Mouse (Mus musculus): ENCODE results near the gene Hat1.
"Not testable (repeated sequence)": the region's sequence is repeated elsewhere in the genome, so short reads cannot be mapped to it uniquely, and the experiment has no call there.

Hat1 gene

DNA sequence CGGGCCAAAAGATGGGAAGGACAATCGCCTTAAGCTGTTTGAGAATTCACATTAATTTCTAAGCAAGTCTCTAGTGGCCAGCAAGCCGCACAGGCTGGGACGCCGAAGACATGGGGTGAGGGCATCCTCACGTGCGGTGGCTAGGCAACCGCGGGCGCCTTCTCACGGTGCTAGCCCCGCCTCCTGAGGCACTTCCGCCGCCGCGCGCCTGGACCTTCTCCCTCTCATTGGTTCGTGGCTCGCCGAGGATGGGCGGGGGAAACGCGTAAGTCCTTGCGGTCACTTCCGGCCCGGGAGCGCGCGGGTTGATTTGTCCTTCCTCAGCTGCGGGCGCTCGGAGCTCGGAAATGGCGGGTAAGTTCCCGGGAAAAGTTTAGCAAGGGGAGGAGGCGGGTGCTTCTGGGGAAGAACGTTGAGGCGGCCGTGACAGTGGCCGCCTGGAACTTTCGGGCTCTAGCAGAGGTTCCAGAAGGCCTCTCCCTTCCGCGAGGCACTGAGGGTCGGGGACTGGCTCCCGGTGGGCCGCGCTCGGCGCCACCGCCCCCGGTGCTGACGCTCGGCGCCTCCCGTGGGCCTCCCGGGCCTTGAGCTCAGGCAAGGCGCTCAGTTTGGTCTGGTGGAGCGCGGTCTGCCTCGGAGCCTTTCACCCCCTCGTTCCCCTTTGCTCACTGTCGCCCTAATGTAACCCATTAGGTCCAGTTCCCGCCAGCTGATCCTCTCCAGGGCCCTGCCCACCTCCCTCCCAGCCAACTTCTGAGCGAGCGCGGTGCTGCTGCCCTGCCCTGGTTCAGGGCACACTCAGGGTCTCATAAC, at the start of gene Hat1:
Gene Hat1, plus strand, starts transcription at position 8 of the 813 bp plus-strand sequence.
- peak; percentile 96 for DNase-seq (ENCODE audit: low read depth, low spot score)

DNA sequence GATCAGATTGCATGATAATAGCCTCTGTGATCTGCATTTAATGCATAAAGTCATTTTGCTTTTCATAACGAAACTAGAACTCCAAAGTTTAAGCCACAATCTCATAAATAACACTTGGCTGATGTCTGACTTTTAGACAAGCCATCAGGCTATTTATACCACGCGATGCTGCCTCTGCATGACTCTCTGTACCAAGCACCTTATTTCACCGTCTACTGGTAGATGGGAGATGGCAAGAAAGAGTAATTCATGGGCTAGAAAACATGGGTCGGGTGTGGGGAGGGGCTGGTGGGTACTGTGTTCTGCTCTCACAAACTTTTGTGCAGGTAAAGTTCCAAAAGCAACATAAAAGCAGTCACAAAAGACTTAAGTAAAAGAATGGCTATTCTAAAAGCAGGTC, 48.6 kb upstream of the Hat1 start:
- no peak for DNase-seq (ENCODE audit: low read depth, low spot score)

DNA sequence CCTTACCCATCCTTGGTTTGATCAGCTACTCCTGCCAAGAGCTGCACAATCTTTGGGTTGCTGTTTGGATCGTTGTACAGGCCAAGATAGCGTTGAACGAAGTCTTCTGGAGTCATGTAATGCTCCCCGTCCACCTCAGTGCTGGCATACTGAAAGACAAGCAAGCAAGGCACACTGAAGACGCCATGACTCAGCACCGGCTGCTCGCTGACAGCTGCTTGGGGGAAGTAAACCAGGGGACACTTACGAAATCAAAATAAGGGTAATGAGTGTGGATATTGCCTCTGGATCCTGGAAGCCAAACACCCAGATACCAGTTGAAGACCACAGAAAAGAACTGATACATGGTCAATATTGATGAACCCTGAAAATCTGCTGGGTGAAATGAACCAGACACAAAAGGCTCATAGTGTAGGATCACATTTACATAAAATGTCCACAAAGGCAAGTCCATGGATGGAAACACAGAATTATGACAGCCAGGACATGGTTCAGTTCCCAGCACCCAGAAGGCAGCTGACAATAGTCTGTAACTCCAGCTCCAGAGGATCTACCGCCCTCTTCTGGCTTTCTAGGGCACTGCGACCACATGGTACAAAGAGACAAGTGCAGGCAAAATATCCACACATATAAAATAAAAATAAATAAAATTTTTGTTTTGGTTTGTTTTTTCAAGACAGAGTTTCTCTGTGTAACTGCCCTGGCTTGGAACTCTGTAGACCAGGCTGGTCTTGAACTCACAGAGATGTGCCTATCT, 44.7 kb upstream of the Hat1 start:
- DNase-seq (ENCODE audit: low read depth, low spot score), result no peak

DNA sequence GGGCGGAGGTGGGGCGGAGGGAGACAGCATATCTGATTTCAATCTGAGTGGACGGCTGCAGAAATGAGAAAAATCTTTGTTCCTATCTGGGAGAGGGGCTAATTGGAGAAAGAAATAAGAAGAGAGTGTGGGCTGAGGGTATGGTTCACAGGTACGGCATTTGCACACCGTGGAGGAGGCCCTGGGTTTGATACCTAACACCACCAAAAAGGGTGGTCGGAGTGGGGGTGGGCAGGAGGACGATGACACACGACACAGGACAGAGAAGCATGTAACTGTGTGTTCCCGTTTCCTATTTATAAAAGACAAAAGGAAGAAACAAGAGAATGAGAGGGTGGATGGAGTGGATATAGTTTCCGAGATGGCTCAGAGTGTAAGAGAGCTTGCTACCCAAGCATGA, 41.6 kb upstream of the Hat1 start:
- DNase-seq (ENCODE audit: low read depth, low spot score), result no peak

DNA sequence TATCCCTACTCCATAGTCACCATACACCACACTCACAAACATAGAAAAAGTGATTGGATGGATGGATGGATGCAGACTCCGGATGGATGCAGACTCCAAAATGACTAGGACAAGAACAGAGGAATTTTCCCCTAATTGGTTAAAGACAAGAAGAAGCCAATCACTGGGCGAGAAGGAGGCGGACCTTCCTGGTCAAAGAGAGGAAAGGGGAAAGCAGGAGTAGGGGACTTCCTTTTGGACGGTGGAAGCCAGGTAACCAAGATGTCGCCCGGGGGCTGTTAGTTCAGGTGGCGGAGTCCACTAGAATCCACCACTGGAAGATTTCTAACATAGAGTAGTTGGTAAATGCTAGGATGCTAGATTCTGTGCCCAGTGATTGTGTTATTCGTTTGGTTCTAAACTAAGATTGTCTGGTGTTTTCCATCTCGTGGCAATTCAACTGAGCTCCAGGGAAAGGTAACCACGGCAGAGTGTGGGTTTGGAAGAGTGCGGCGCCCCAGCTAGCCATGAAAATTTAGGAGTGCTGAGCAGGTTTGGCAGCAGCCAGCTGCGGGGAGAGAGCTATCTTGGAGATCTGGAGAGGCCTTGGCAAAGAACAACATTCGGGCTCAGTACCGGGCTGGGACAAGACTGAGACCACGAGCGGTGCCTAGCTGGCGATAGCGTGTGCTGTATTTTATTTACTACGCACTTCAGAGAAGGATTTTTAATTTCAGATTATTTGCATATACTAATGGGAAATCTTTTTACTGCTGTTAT, 40.8 kb upstream of the Hat1 start:
- DNase-seq (ENCODE audit: low read depth, low spot score), result peak; percentile 90

DNA sequence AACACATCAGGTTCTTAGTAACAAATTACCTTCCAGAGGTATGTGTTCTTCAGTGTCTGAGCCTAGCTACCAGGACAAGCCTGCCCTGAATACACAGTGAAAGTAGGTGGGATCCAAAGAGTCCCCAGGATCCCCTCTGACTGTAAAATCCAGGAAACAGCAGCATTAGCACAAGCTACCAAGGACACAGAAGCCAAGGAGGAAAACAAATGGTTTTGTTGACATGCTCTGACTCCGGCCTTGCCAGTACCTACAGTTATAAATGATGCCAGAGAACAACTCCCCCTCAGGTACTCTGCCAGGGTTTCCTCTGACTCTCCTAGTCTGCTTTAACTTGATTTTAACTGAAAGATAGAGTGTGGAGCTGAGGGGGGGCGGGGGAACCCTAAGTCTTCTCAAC, 39.2 kb upstream of the Hat1 start:
- peak; percentile 56 for DNase-seq (ENCODE audit: low read depth, low spot score)

DNA sequence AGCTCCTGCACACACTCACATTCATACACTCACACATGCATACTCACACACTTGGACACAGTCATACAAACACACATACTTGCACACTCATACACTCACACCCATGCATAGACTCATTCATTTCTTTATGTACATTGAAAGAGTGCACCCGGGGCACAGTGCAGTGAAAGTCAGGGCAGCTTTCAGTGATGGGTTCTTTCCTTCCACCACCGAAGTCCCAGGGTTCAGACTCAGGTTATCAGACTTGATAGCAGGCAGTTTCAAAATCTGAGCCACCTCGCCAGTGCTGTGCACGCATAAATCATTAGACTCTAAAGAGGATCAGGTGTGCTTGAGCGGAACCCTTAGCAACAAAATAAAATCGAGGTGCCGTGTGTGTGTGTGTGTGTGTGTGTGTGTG, 38.6 kb upstream of the Hat1 start:
- DNase-seq (ENCODE audit: low read depth, low spot score), result no peak

DNA sequence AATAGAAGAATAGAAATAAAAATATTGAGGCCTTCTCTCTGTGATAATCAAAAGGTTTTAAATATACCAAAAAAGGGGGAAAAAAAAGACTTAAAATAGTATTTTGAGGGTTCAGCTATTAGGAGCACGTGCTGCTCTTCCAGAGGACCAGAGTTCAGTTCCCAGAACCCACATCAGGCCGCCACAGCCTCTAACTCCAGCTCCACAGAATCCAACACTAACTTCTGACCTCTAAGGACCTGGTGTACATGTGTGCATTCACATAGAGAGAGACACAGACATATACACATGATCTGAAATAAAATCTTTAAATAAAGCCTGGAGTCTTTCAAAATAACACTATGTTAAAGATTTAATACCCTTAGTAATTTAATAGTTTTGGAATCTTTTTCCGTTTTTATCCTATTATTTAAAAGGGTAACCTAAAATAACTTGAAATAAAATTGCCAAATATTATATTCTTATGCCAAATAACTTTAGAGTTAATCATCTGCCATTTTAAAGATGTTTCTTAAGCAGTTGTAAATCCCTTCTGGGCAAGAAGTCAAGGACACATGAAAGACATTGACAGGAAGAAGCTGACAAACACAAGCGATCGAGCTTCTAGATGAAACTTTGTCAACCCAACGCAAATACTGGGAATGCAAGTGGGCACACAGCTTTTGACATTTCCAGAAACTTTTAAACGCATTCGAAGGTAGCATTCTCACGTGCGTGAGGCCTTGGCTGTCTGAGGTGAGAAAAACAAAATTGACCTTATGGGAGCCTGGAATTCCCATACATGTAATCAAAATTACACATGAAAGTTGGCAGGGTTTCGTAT, 37.6 kb upstream of the Hat1 start:
- peak; percentile 58 for DNase-seq (ENCODE audit: low read depth, low spot score)

DNA sequence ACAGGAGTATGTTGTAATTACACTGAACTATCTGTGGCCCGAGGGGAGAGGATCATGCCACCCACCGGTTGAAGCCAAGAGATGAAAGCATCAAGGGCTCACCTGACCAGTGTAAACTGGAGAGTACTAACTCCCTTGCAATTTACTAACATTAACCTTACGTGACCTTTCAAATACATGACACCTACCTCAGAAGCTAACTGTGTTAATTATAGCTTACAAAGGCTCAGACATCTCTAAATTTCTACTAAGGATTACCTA, 37.1 kb upstream of the Hat1 start:
- DNase-seq (ENCODE audit: low read depth, low spot score), result peak; percentile 67

DNA sequence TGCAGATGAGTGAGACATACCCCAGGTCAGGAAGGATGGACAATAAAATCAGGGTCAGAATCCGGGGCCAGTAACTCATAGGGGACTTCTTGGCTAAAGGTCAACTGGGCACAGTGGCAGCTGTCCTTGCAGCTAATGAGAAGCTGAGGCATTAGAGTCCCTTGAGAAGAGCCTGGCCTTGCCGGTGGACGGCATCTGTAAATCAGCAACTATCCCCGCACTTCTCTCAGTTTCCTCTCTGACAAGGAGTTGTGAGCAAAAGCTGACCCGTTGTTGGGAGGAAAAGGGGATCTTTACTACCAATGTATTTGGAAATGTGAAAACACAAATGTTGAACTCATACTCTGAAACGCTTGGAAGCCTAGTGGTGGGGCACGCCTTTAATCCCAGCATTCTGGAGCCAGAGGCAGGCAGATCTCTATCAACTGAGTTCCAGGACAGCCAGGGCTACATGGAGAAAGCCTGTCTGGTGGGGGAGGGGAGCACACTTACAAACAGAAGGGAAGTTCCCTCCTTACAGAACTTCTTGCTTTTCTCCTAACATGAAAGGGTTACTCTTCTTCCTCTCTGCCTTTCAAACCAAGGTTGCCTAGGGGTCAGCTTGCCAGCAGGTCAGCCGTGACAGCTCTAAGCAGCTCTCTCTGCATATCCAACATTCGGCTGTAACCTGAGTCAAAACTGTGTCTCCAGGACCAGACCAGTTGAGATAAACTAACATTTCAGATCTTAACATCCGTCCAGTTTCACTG, 35.3 kb upstream of the Hat1 start:
- peak; percentile 89 for DNase-seq (ENCODE audit: low read depth, low spot score)

DNA sequence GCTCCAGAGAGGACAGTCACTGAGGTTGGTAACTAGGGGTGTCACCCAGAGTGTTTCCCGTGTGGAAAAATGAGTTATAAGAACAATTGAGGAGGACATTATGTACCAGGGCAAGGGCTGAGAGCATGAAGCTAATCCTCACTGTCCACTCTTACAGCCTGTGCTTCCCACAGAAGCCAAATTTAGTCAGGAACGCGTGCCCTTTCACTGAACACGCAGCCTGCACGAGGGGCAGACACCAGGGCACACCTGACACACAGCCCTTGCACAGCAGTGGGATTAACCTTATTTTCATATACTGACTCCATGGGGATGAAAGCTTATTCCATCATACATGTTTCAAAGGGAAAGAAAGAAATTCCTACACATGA, 34.7 kb upstream of the Hat1 start:
- DNase-seq (ENCODE audit: low read depth, low spot score), result no peak

DNA sequence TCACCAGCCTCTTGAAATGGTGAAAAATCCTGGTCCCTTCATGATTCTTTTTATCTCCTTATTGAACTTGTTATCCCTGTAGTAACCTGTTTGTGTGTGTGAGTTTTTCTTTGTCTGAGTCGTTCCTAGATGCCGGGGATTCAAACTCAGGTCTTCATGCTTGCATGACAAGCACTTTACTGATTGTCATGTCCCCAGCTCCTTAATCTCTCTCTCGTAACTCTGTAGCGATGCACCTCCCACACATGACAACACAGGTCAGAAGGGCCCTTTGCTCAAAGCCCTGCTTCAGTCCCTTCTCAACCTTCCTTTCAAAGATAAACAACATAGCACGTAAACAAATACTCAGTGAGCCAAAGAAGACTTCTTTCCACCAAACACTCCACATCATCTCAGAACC, 30.4 kb upstream of the Hat1 start:
- peak; percentile 61 for DNase-seq (ENCODE audit: low read depth, low spot score)

DNA sequence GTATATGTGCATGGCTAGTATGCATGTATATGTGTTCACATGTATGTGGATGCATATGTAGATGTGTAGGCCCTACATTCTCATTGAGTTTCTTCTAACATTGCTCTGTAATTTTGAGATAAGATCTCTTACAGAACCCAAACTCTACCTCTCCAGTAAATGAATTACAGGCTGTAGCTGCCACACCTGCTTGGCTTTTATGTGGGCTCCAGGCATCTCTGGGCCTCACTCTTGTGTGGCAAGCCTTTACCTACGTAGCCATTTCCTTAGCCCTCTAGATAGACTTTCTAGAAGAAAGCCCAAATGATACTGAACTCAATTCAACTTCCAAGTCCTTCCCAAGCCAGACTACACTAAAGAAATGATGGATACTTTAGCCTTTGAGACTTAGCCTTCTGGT, 28.6 kb upstream of the Hat1 start:
- DNase-seq (ENCODE audit: low read depth, low spot score), result no peak

DNA sequence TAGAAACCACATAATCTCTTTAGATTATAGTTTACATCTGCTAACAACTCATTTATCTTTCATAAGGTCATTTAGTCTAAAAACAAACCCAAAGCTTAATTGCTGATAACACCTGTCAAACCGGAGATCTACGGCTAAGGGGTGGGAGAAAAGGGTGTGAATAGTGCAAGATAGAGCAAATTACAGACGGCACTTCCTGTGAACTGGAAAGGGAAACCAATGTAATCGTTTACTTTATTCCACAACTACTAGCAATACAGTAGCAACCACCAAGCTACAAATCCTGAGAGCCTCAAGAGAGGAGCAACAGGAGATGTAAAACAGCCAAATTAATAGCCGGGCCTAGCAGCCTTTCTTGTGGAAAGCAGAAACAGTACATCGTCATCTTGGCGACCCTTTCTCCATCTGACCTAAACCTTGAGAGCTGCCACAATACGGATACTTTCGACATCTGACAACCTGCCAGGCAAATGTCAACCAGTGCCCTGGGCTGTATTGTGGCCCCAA, 22.1 kb upstream of the Hat1 start:
- no peak for DNase-seq (ENCODE audit: low read depth, low spot score)

DNA sequence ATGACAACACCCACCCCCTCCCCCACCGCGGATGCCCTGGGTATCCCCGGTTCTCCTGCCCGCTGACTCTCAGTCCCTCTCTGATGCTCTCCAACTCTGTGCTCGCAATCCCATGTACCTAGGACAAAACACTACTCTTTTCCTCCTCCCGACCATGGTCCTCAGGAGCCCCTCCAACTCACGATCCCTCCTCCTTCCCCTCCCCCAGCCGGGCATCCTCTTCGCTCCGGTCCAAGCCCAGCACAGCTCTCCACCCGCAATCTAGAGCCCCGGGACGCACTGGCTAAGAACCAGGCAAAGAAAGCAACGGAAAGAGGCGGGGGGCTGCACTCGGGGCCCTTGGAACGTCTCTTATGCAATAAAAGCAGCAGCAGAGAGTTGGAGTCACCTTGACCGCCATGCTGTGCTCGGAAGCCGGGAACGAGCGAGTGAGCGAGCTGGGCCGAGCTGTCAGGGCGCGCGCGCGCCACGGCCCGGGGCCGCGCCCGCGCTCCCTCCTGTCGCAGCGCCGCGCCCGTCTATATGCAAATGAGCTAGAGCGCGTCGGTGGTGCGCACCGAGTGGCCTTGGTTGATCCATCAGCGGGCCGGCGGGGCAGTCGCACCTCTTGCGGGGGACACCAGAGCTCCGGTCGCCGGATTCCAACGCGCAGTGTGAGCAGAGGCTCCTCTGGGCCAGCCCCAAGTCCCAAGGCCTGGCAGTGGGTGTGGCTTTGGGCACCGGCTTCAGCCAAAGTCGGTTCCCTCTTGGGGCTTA, 21.5 kb upstream of the Hat1 start, which contains the start of gene Slc25a12:
Gene Slc25a12, minus strand, starts transcription at position 625 of the 756 bp plus-strand sequence.
- DNase-seq (ENCODE audit: low read depth, low spot score), result peak; percentile 85

DNA sequence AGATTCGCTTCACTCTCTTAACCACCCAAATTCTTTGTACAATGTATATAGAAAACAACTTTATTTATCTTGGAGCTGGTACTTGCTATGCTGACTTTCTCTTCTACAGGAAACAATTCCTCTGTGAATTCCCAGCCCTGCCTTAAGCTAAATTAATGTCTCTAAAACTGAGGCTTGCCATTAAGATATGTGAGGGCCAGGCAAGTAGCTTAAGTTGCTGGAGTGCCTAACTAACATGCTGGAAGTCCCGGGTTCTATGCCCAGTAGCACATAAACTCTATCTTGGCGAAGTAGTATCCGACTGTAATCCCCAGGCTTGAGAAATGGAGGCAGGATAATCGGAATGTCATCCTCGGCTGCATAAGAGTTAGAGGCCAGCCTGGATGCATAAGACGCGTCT, 20.7 kb upstream of the Hat1 start:
- DNase-seq (ENCODE audit: low read depth, low spot score), result no peak

DNA sequence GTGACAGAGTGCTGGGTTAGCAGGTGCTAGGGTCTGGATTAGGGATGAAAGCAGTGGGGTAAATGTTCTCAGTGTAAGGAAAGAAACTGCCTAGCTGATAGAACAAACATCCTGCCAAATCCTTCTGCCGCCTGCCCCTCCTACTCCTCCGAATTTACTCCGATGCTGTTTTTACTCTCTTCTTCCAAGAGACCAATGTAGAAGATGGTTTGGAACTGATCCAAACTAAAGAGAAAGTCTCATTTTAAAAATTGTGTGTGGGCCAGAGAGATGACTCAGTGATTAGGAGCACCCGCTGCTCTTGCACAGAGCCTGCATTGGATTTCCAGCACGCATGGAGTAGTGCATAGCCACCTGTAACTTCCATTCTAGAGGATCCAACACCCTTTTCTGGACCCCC, 17.0 kb upstream of the Hat1 start:
- no peak for DNase-seq (ENCODE audit: low read depth, low spot score)

DNA sequence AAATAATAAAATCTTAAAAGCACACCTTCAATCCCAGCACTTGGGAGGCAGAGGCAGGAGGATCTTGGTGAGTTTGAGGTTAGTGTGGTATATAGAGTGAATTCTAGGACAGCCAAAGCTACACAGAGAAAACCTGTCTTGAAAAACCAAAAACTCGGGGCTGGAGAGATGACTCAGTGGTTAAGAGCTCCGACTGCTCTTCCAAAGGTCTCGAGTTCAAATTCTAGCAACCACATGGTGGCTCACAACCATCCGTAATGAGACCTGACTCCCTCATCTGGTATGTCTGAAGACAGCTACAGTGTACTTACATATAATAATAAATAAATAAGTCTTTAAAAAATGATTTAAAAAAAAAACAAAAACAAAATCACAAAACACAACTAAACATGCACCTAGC, 16.5 kb upstream of the Hat1 start:
- DNase-seq (ENCODE audit: low read depth, low spot score), result not testable (repeated sequence)

DNA sequence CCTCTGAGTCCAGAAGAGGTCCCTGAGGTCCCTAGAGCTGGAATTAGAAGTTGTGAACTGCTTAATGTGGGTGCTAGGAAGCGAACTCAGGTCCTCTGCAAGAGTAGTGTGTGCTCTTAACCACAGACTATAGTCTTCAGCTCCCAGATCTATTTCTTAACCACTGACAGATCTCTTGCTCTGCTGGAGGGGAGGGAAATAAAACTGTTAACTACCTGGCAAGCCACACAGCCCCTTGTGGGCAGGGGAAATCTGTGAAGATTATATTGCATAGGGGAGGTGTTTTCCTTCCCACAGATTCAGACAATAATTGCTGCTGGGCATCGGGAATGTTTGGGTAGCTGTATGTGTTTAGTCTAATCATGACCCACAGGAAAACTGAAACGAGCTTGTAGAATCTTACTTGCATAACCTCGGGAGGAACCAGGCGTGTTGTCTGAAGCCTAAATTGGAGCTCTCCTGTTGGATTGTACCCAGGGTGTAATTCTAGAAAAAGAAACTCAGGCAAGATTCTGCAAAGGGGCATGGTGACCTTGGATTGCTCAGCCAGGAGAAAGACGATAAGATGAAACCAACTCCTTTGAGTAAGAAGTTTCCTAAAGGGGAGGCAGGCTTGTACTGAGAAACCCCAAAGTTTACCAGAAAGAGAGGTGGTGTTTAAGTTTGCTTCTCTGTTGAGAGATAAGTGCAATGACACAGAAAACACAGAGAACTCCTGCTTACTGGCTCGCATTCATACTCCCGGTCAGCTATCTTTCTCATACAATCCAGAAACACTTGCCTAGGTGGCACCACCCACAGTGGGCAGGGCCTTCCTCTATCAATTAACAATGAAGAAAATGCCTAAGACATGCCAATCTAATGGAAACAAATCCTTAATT, 14.2 kb upstream of the Hat1 start:
- DNase-seq (ENCODE audit: low read depth, low spot score), result no peak
